Mouse (Mus musculus): ENCODE results near the gene Olfr275. TPM values are rescaled to one million over a fixed set of nuclear protein-coding genes. Genes with fewer than 3 reads are reported as not detected.
"Not testable (repeated sequence)": the region's sequence is repeated elsewhere in the genome, so short reads cannot be mapped to it uniquely, and the experiment has no call there.

Gene Olfr275
- polyA plus RNA-seq (2016; fragmentation: Nextera tagmentation; extraction: Ambion mirVana): not detected in 2 replicates

DNA sequence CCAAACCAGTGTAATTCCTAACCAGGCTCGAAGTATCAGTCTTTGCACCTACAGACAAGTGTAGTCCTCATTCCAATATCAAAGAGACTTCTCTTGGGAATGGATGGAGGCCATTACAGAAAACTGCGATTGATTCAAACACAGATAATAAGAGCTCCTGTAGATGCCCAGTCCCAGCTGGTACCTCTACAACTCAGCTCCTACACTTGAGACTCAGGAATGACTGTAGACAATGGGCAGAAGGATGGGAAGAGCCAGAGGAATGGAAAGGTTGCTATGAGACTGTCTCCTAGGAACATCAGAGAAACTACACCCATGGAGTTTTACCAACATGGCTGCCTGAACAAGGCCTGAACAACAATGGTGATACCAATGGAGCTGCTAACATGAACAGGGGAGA is at the start of gene Olfr275:
Gene Olfr275 (plus strand): TSS at position 301 of the 400 bp plus-strand sequence.
- H3K27ac ChIP-seq (ENCODE audit: poor library complexity, severe bottlenecking): no peak within 1 kb of the TSS
- H3K4me2 ChIP-seq: no peak within 1 kb of the TSS
- no peak for ATAC-seq (ENCODE audit: insufficient number of reproducible peaks, low FRiP score)
- H3K27me3 ChIP-seq (replicated peaks): no peaks in the 10 kb centered on the region
- H3K4me3 ChIP-seq: no peak within 1 kb of the TSS
- no peak within 1 kb of the TSS for H3K9ac ChIP-seq
- H3K36me3 ChIP-seq: no peaks in the 10 kb centered on the region
- no peaks in the 10 kb centered on the region for H3K9me3 ChIP-seq (replicated peaks)
- H3K4me1 ChIP-seq (replicated peaks): 0 out of 2 replicates have a peak, but pooled peaks cover 2% of the 10 kb centered on the region
- 78% methylated on average over 2 of the region's 2 CpGs for WGBS

DNA sequence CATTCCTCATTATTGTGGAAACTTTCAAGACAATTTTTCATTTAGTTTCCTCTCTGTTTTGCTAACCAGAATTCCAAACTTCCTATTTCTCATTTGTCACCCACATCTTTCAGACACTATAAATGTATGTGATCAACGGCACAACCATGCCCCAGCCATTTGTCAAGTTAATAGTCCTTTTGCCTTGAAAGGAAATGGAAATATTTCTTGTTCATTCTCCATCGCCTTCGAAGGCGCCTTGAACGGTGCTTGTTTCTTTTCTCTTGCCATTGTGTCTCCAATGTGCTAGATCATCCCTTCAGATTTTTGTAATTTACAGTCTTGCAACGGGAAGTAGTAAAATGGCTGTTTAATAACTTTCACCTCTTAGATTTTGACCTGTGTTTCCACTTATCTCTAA is 48.8 kb upstream of the Olfr275 start:
- Histone ChIP-seq H3K4me2 (no peak overlapping the region), H3K4me1 (replicated peaks) (no peaks in the 10 kb centered on the region), H3K4me3 (no peak overlapping the region), H3K9me3 (replicated peaks) (no peaks in the 10 kb centered on the region), H3K9ac (no peak overlapping the region), H3K27ac (ENCODE audit: poor library complexity, severe bottlenecking) (no peak overlapping the region), H3K36me3 (no peaks in the 10 kb centered on the region), H3K27me3 (replicated peaks) (no peaks in the 10 kb centered on the region)
- no peak for ATAC-seq (ENCODE audit: insufficient number of reproducible peaks, low FRiP score)
- 86% methylated on average over 6 of the region's 6 CpGs for whole genome bisulfite sequencing

DNA sequence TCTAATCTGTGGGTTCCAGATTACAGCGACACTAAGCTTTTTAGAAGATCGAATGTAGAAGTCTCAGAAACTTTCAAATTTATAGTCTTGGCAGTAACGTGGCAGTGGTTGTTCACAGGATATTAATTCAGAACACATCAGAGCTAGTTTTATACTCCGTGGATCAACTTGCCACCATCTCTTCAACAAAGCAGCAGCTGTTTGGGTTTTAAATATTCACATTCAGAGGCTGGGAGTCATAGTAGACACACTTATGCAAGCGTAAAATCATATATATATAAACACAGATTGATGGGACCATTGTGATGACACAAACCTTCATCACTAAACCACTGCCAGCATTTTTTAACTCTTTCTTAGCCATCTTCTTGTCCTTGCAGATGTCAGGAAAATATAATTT is 42.2 kb upstream of the Olfr275 start:
- Histone ChIP-seq H3K36me3 (no peaks in the 10 kb centered on the region), H3K27ac (ENCODE audit: poor library complexity, severe bottlenecking) (no peak overlapping the region), H3K4me3 (no peak overlapping the region), H3K9me3 (replicated peaks) (0 out of 2 replicates have a peak, but pooled peaks cover 3% of the 10 kb centered on the region), H3K4me1 (replicated peaks) (no peaks in the 10 kb centered on the region), H3K4me2 (no peak overlapping the region), H3K9ac (no peak overlapping the region), H3K27me3 (replicated peaks) (no peaks in the 10 kb centered on the region)
- WGBS: 82% methylated on average over 5 of the region's 5 CpGs
- ATAC-seq (ENCODE audit: insufficient number of reproducible peaks, low FRiP score): no peak

DNA sequence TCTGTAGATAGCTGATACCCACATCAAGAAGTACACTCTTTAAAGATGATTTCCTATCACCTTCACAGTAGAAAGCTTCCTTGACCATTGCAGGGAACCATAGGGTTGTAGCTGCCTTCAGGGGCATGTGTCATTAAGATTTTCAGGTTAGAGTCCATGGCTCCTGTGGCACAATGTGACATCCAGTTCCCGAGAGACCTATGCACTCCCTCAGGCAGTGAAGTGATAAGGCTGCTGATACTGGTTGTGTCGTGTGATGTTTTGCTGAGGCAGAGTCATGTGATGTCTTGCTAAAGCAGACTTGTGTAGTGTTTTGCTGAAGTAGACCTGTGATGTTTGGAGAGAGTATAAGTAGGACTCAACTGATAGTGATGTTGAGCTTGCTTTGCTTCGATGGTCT is 14.4 kb upstream of the Olfr275 start:
- H3K27ac ChIP-seq (ENCODE audit: poor library complexity, severe bottlenecking): no peak overlapping the region
- H3K36me3 ChIP-seq: no peaks in the 10 kb centered on the region
- no peak overlapping the region for H3K4me2 ChIP-seq
- no peaks in the 10 kb centered on the region for H3K9me3 ChIP-seq (replicated peaks)
- H3K4me1 ChIP-seq (replicated peaks): no peaks in the 10 kb centered on the region
- no peak overlapping the region for H3K4me3 ChIP-seq
- 22% methylated on average over 3 of the region's 3 CpGs for WGBS
- no peaks in the 10 kb centered on the region for H3K27me3 ChIP-seq (replicated peaks)
- no peak overlapping the region for H3K9ac ChIP-seq
- no peak for ATAC-seq (ENCODE audit: insufficient number of reproducible peaks, low FRiP score)

DNA sequence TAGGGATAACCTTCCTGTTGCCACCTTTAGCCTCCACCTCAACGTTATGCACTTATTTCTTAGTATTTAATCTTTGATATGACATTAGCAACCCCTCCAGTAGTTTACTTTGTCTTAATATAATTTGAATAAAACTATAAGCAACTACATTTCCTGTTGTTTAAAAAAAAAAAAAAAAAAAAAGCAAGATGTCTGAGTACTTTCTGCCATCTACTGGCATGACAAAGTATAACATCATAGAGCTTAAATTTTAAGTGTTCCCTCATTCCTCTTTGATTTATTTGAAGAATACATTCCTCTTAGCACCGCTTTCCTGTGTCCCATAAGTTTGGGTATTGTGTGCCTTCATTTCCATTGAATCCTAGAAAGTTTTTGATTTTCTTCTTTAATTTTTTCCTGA is 2.5 kb upstream of the Olfr275 start:
- ATAC-seq (ENCODE audit: insufficient number of reproducible peaks, low FRiP score): no peak

DNA sequence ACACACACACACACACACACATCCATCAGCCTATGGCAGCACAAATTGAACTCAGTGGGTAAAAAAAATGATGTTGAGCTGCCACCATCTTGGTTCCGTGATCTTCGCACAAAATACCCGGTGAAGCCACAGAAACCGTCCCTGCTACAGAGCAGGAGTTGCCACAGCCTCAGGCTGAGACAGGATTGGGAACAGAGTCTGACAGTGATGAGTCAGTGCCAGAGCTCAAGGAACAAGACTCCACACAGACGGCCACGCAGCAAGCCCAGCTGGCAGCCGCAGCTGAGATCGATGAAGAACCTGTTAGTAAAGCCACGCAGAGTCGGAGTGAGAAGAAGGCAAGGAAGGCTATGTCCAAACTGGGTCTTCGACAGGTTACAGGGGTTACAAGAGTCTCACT is 7.0 kb downstream of the Olfr275 start:
- 91% methylated on average over 11 of the region's 11 CpGs for WGBS
- no peak for ATAC-seq (ENCODE audit: insufficient number of reproducible peaks, low FRiP score)
- H3K9ac ChIP-seq: no peak overlapping the region
- no peaks in the 10 kb centered on the region for H3K27me3 ChIP-seq (replicated peaks)
- H3K4me1 ChIP-seq (replicated peaks): no peaks in the 10 kb centered on the region
- no peak overlapping the region for H3K4me3 ChIP-seq
- H3K36me3 ChIP-seq: no peaks in the 10 kb centered on the region
- H3K27ac ChIP-seq (ENCODE audit: poor library complexity, severe bottlenecking): no peak overlapping the region
- peaks cover 8% of the 10 kb centered on the region; the same call in 1 of the 2 replicates for H3K9me3 ChIP-seq (replicated peaks)
- H3K4me2 ChIP-seq: no peak overlapping the region

More for the DNA sequence above, 2.5 kb upstream of the Olfr275 start:
- 0 out of 2 replicates have a peak, but pooled peaks cover 2% of the 10 kb centered on the region for H3K4me1 ChIP-seq (replicated peaks)
- H3K9ac ChIP-seq: no peak overlapping the region
- no peak overlapping the region for H3K4me3 ChIP-seq
- 30% methylated on average over 2 of the region's 2 CpGs for WGBS
- H3K36me3 ChIP-seq: no peaks in the 10 kb centered on the region
- H3K27me3 ChIP-seq (replicated peaks): no peaks in the 10 kb centered on the region
- no peaks in the 10 kb centered on the region for H3K9me3 ChIP-seq (replicated peaks)
- H3K27ac ChIP-seq (ENCODE audit: poor library complexity, severe bottlenecking): no peak overlapping the region
- H3K4me2 ChIP-seq: no peak overlapping the region

DNA sequence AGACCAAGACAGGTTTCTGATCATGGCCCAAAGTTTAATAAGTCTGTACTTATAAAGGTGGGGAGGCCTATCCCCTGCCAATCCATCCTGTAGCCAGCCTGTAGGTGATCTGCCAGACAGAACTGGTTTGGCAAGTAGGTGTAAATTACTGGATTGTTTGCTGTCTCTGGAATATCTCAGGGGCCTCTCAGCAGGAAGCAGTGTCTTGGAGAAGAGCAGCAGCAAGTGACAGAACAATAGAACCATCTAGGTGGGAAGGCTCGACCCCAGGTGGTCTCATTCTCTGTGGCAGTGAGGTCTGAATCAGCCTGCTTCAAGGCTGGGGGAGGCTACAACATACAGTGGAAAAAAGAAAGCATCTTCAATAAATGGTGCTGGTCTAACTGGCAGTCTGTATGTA is 31.0 kb downstream of the Olfr275 start:
- H3K9ac ChIP-seq; H3K27ac ChIP-seq (ENCODE audit: poor library complexity, severe bottlenecking); H3K9me3 ChIP-seq (replicated peaks); H3K36me3 ChIP-seq; H3K4me2 ChIP-seq; H3K4me1 ChIP-seq (replicated peaks); H3K4me3 ChIP-seq; H3K27me3 ChIP-seq (replicated peaks); ATAC-seq (ENCODE audit: insufficient number of reproducible peaks, low FRiP score): not testable (repeated sequence)
- 31% methylated on average over 1 of the region's 1 CpGs for WGBS

DNA sequence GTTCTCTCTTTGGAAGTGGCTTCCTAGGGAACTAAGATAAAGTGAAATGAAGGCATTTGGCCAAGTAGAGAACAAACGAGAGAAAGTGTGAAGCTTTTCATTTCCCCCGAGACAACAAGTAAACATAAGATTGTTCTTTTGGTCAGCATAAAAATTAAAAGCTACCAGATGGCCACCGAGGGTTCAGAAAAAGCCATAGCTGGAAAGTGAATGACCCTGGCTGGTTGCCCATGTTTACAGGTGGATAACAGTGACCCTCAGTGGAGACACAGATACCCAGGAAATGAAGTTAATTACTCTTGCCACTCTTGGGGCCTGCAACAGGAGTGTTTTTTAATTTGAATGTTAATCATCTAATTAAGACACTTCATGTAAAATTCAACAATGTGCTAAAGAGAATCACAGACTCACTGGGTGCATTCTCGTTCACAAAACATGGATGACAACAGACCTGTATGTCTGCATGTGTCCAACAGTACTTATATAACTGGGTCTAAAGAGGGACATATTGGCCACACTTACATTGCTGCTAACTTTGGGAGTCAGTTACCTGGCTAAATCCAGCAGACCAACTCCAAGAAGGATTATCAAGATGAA is 34.7 kb downstream of the Olfr275 start:
- no peaks in the 10 kb centered on the region for H3K9me3 ChIP-seq (replicated peaks)
- no peak overlapping the region for H3K9ac ChIP-seq
- H3K4me3 ChIP-seq: no peak overlapping the region
- no peak for ATAC-seq (ENCODE audit: insufficient number of reproducible peaks, low FRiP score)
- WGBS: 47% methylated on average over 4 of the region's 4 CpGs
- no peak overlapping the region for H3K4me2 ChIP-seq
- no peak overlapping the region for H3K27ac ChIP-seq (ENCODE audit: poor library complexity, severe bottlenecking)
- H3K27me3 ChIP-seq (replicated peaks): no peaks in the 10 kb centered on the region
- no peaks in the 10 kb centered on the region for H3K36me3 ChIP-seq
- no peaks in the 10 kb centered on the region for H3K4me1 ChIP-seq (replicated peaks)

DNA sequence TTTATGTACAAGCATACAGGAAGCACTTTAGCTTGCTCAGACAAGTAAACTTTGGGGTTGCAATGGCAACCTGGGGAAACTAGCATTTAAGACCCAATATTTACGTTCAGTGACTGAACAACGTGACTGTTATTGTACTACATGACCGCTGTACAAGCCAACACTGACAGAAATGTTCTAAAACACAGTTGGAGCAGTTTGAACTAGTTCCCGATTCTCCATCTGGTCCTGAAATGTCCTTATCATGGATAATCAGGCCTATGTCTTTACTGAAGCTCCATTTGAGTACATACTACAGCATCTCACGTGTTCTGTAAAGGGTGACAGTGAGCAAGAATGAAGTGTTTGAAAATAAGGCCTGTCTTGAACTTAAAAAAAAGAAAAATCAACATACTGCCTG is 35.3 kb downstream of the Olfr275 start:
- Histone ChIP-seq H3K4me3 (no peak overlapping the region), H3K36me3 (no peaks in the 10 kb centered on the region), H3K9me3 (replicated peaks) (no peaks in the 10 kb centered on the region), H3K27me3 (replicated peaks) (no peaks in the 10 kb centered on the region), H3K4me1 (replicated peaks) (no peaks in the 10 kb centered on the region), H3K9ac (no peak overlapping the region), H3K4me2 (no peak overlapping the region), H3K27ac (ENCODE audit: poor library complexity, severe bottlenecking) (no peak overlapping the region)
- no peak for ATAC-seq (ENCODE audit: insufficient number of reproducible peaks, low FRiP score)
- WGBS: 86% methylated on average over 5 of the region's 5 CpGs

DNA sequence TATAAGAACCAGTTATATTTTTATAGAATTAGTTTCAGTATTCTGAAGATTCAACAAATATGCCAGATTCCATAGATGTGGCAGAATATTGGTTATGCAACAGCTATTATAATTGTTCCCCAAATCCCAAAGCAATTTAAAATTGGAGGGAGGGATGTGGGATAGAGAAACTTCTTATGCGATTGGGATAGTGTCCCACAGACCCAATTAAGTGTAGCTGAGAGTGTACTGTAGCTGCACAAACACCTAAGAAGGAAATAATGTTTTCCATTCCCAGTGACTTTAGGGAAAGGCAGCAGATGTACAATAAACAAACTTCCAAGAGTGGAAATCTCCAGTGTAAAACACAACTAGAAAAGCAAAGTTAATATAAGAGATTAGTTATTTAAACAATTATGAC is 44.7 kb downstream of the Olfr275 start, which contains the start of gene Olfr273:
Gene Olfr273 (minus strand): TSS at position 101 of the 400 bp plus-strand sequence.
- H3K9ac ChIP-seq: no peak within 1 kb of the TSS
- 74% methylated on average over 1 of the region's 1 CpGs for WGBS

DNA sequence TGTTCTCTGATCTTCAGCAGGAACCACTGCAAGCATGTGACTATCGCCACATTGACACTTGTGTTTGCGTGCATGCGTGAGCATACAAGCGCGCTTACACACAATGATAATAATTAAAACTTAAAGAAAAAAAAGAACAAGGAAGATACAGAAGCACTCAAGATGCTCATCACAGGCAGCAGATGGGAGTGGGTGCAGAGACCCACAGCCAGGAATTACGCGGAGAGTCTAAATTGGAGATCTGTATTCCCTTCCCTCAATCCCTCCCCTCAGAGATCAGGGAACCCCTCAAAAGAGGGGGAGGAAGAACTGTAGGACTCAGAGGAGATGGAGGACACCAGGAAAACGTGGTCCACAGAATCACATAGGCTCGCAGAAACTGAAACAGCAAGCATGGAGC is 49.8 kb downstream of the Olfr275 start:
- Histone ChIP-seq H3K27me3 (replicated peaks) (no peaks in the 10 kb centered on the region), H3K9ac (no peak overlapping the region), H3K27ac (ENCODE audit: poor library complexity, severe bottlenecking) (no peak overlapping the region), H3K9me3 (replicated peaks) (no peaks in the 10 kb centered on the region), H3K4me1 (replicated peaks) (no peaks in the 10 kb centered on the region), H3K4me3 (no peak overlapping the region), H3K4me2 (no peak overlapping the region), H3K36me3 (no peaks in the 10 kb centered on the region)
- ATAC-seq (ENCODE audit: insufficient number of reproducible peaks, low FRiP score): no peak
- WGBS: 86% methylated on average over 9 of the region's 9 CpGs

More for the DNA sequence above, 44.7 kb downstream of the Olfr275 start, which contains the start of gene Olfr273:
- Histone ChIP-seq H3K4me3 (no peak within 1 kb of the TSS), H3K4me2 (no peak within 1 kb of the TSS), H3K27me3 (replicated peaks) (no peaks in the 10 kb centered on the region), H3K4me1 (replicated peaks) (no peaks in the 10 kb centered on the region), H3K27ac (ENCODE audit: poor library complexity, severe bottlenecking) (no peak within 1 kb of the TSS), H3K9me3 (replicated peaks) (no peaks in the 10 kb centered on the region), H3K36me3 (no peaks in the 10 kb centered on the region)
- ATAC-seq (ENCODE audit: insufficient number of reproducible peaks, low FRiP score): no peak

Data from heart, embryonic 12.5 days (tissue).